Mouse (Mus musculus) CH12.LX (cell line): ENCODE data around the gene Emp1. TPM values are rescaled to one million over a fixed set of nuclear protein-coding genes. Genes with fewer than 3 reads are reported as not detected.

ENCODE experiments used
- DNase-seq: peaks from one replicate; pipeline ENCODE4 v3.0.0-alpha.2; 2013; ENCODE audit errors: extremely low read depth
- H3K27ac ChIP-seq: 2 replicates; pipeline ENCODE4 v1.5.1; 2012; ENCODE audit warnings: low read depth, mild to moderate bottlenecking, control low read depth, moderate library complexity; ENCODE audit not compliant: insufficient read depth
- H3K27me3 ChIP-seq: replicated peaks from 2 replicates; pipeline ENCODE3; 2012; ENCODE audit warnings: inconsistent platforms
- H3K36me3 ChIP-seq, 2 experiments: replicated peaks in 1 of 2; 2 replicates each; pipeline versions ENCODE3 to v1.6.1; 2012; ENCODE audit warnings: inconsistent platforms in 1 of 2, low read length in 1 of 2, mild to moderate bottlenecking in 1 of 2, mixed read lengths in 1 of 2, moderate library complexity in 1 of 2; ENCODE audit not compliant: control insufficient read depth in 1 of 2, insufficient read depth in 1 of 2
- H3K4me1 ChIP-seq, 2 experiments: 2 replicates each; pipeline ENCODE4 v1.6.1; 2012; ENCODE audit warnings: inconsistent platforms in 1 of 2, moderate library complexity in 1 of 2; ENCODE audit not compliant: insufficient read depth in 2 of 2, control insufficient read depth in 1 of 2
- H3K4me2 ChIP-seq: 2 replicates; pipeline ENCODE4 v1.6.1; 2012; ENCODE audit warnings: low read depth, mild to moderate bottlenecking, control low read depth; ENCODE audit not compliant: poor library complexity, insufficient read depth, severe bottlenecking
- H3K4me3 ChIP-seq, 3 experiments: fragments of 150-350 bp in 1 of 3; sonication (generic) in 1 of 3; replicated peaks in 1 of 3; 2 replicates each; pipeline versions ENCODE3 to v1.5.1; 2011 to 2012; ENCODE audit warnings: low read depth in 2 of 3, low read length in 2 of 3, mild to moderate bottlenecking in 2 of 3, moderate library complexity in 2 of 3, control low read depth in 1 of 3, improper control_type of control experiment in 1 of 3, inconsistent platforms in 1 of 3, mixed read lengths in 1 of 3; ENCODE audit not compliant: poor library complexity in 1 of 3
- H3K79me2 ChIP-seq: replicated peaks from 2 replicates; pipeline ENCODE4 v1.6.1; 2012; ENCODE audit warnings: mild to moderate bottlenecking, moderate library complexity; ENCODE audit not compliant: control insufficient read depth, poor library complexity, insufficient read depth, severe bottlenecking; ENCODE audit errors: extremely low read depth
- H3K9ac ChIP-seq: 2 replicates; pipeline ENCODE4 v1.6.1; 2012; ENCODE audit warnings: low read depth, mild to moderate bottlenecking, control low read depth, moderate library complexity; ENCODE audit not compliant: insufficient read depth
- H3K9me3 ChIP-seq: replicated peaks from 2 replicates; pipeline ENCODE3; 2012; ENCODE audit warnings: low read length, inconsistent platforms, mixed read lengths
- CTCF ChIP-seq, 2 experiments: IDR thresholded peaks in 1 of 2; conservative IDR thresholded peaks in 1 of 2; 2 replicates each; pipeline ENCODE4 v1.5.1; 2011 to 2012; ENCODE audit warnings: low read depth in 2 of 2, low read length in 2 of 2, improper control_type of control experiment in 1 of 2, inconsistent platforms in 1 of 2, mild to moderate bottlenecking in 1 of 2, moderate library complexity in 1 of 2
- ELF1 ChIP-seq: IDR thresholded peaks from 2 replicates; pipeline ENCODE4 v1.6.1; 2014; ENCODE audit warnings: low read depth, mild to moderate bottlenecking, inconsistent platforms, low read length, improper control_type of control experiment
- EP300 ChIP-seq: IDR thresholded peaks from 2 replicates; pipeline ENCODE4 v1.6.1; 2011; ENCODE audit warnings: low read length, improper control_type of control experiment
- ETS1 ChIP-seq: conservative IDR thresholded peaks from 2 replicates; pipeline ENCODE4 v1.6.1; 2012; ENCODE audit warnings: low read depth, mild to moderate bottlenecking, inconsistent platforms, low read length, improper control_type of control experiment, moderate library complexity
- HCFC1 ChIP-seq: IDR thresholded peaks from 2 replicates; pipeline ENCODE4 v1.6.1; 2012; ENCODE audit warnings: low read depth, mild to moderate bottlenecking, inconsistent platforms, low read length, improper control_type of control experiment
- JUN ChIP-seq: IDR thresholded peaks from 2 replicates; pipeline ENCODE4 v1.6.1; 2011; ENCODE audit warnings: low read depth, mild to moderate bottlenecking, low read length, improper control_type of control experiment, moderate library complexity; ENCODE audit not compliant: insufficient read depth
- JUND ChIP-seq: conservative IDR thresholded peaks from 2 replicates; pipeline ENCODE4 v1.6.1; 2011; ENCODE audit warnings: low read depth, low read length, improper control_type of control experiment
- KAT2A ChIP-seq: IDR thresholded peaks from 2 replicates; pipeline ENCODE4 v1.6.1; 2012; ENCODE audit warnings: low read length, improper control_type of control experiment, inconsistent platforms; ENCODE audit not compliant: insufficient replicate concordance
- MAX ChIP-seq: IDR thresholded peaks from 2 replicates; pipeline ENCODE4 v1.6.1; 2011; ENCODE audit warnings: low read length, improper control_type of control experiment
- MAZ ChIP-seq: IDR thresholded peaks from 2 replicates; pipeline ENCODE4 v1.6.1; 2012; ENCODE audit warnings: low read depth, mild to moderate bottlenecking, inconsistent platforms, low read length, improper control_type of control experiment, moderate library complexity
- MEF2A ChIP-seq: IDR thresholded peaks from 2 replicates; pipeline ENCODE4 v1.6.1; 2014; ENCODE audit warnings: low read depth, mild to moderate bottlenecking, inconsistent platforms, low read length, improper control_type of control experiment, borderline replicate concordance
- MXI1 ChIP-seq: IDR thresholded peaks from 2 replicates; pipeline ENCODE4 v1.6.1; 2011; ENCODE audit warnings: mild to moderate bottlenecking, low read depth, low read length, improper control_type of control experiment
- NELFE ChIP-seq: IDR thresholded peaks from 2 replicates; pipeline ENCODE4 v1.6.1; 2011; ENCODE audit warnings: low read depth, low read length, improper control_type of control experiment
- RAD21 ChIP-seq: IDR thresholded peaks from 2 replicates; pipeline ENCODE4 v1.6.1; 2011; ENCODE audit warnings: low read depth, mild to moderate bottlenecking, low read length, improper control_type of control experiment, moderate library complexity
- SMC3 ChIP-seq: IDR thresholded peaks from 2 replicates; pipeline ENCODE4 v1.6.1; 2011; ENCODE audit warnings: low read depth, low read length, improper control_type of control experiment
- TCF12 ChIP-seq: IDR thresholded peaks from 2 replicates; pipeline ENCODE4 v1.6.1; 2014; ENCODE audit warnings: low read depth, mild to moderate bottlenecking, inconsistent platforms, low read length, improper control_type of control experiment
- UBTF ChIP-seq: IDR thresholded peaks from 2 replicates; pipeline ENCODE4 v1.6.1; 2012; ENCODE audit warnings: low read depth, mild to moderate bottlenecking, inconsistent platforms, low read length, improper control_type of control experiment, moderate library complexity
- dilution Hi-C: fragments of 300-500 bp; cut with MboI; formaldehyde crosslinking; loops from 2 replicates; pipeline ENCODE4 v1.14.3; 2020; ENCODE audit warnings: low sequenced_read_pairs; ENCODE audit not compliant: extremely low pct_unique_long_range_greater_than_20kb, extremely low pct_ligation_motif_present
- in situ Hi-C: fragments of 300-500 bp; cut with MboI; formaldehyde crosslinking; loops from 3 replicates; pipeline ENCODE4 v1.14.3; 2019; ENCODE audit warnings: low sequenced_read_pairs, low pct_ligation_motif_present, low pct_unique_long_range_greater_than_20kb, mixed read lengths
- polyA plus RNA-seq: library from polyadenylated mRNA; unstranded; fragments of >175 nt; gene quantifications from 2 replicates; pipeline ENCODE4 v1.2.1, GENCODE M21; 2012; ENCODE audit warnings: low read depth; ENCODE audit not compliant: insufficient read length
- total RNA-seq, 2 experiments: library from RNA; depleted of rRNA; stranded (reverse); fragments of 300-350 nt in 1 of 2; fragments of >200 nt in 1 of 2; gene quantifications; 2 replicates each; pipeline ENCODE4 v1.2.3; 2012 to 2014

Emp1 gene
- total and polyA plus RNA-seq, 3 experiments: 1.9 to 11.3 (median 7.0) TPM

DNA sequence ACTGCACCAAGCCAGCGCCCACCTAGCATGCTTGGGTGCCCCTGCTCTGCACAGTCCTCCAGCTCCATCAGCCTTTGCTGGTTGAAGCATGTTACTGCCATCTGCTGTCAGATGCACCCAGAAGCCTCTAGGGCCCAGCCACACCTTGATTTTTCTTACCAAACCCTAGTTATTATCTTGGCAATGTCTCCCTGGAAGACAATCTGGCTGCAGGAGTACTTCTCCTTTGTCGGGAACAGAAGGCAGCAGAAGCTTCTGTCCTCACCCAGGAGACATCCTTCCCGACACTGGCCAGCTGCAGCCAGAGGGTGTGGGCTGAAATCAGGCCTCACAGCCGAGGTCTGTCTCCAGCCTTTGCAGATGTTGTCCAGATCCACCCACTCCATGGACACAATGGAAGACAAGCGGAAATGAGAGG is 7.2 kb downstream of the Emp1 start:
- H3K27ac ChIP-seq: no peak overlapping the region
- no peaks in the 10 kb centered on the region for H3K27me3 ChIP-seq
- H3K4me3 ChIP-seq: no peak overlapping the region
- H3K9ac ChIP-seq: no peak overlapping the region
- no peaks in the 10 kb centered on the region for H3K9me3 ChIP-seq
- in situ Hi-C loops: loop anchor here (10.0 kb wide), 1 partner anchor 195 kb away; no protein-coding TSS in a partner anchor
- H3K4me1 ChIP-seq: peaks cover 0 to 3% of the 10 kb centered on the region in 2 experiments; a peak in 1 of 4 replicates
- H3K79me2 ChIP-seq: no peaks in the 10 kb centered on the region
- H3K4me2 ChIP-seq: no peak overlapping the region
- peak; percentile 19 for DNase-seq
- TF ChIP-seq CTCF (conservative IDR thresholded peaks at IDR 0.05 in 1 of 2, IDR thresholded peaks at IDR 0.05 in 1 of 2; ENCODE audit: low read depth in 2 of 2, low read length in 2 of 2) (peak in 1 of 2 experiments; percentile 54; a peak in 2 of 4 replicates), JUND (no peak), RAD21 (peak; percentile 54), SMC3 (peak; percentile 63)
- TF ChIP-seq, all 38 proteins: peak for 3
- H3K36me3 ChIP-seq: no peaks in the 10 kb centered on the region
- dilution Hi-C loops: no loop called here

DNA sequence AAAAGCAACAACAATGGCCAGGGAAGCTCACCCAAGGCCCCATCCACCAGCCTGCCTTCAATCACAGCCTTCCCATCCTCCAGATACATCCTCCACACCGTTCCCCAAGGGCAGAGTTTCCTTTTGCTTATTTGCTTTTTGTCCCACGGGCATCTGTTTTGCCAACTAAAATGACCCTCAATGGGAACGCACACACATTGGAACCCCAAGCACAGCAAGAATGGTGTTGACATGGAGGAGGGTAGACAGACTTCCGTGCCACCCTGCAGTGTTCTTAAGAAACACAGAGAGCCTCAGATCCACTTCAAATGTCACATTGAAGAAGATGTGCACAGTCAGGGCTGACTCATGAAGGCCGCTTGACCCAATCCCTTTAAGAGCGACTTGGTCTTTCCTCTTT is 8.6 kb downstream of the Emp1 start:
- in situ Hi-C loops: loop anchor here (10.0 kb wide), 2 partner anchors 216 to 276 kb away; no protein-coding TSS in a partner anchor
- TF ChIP-seq MAZ: no peak
- TF ChIP-seq EP300: no peak
- TF ChIP-seq ETS1: no peak
- no peak for TF ChIP-seq JUN
- no peak for TF ChIP-seq SMC3
- no peak for TF ChIP-seq JUND
- no peak for TF ChIP-seq KAT2A
- TF ChIP-seq MAX: no peak
- TF ChIP-seq NELFE: no peak
- no peak for TF ChIP-seq UBTF

DNA sequence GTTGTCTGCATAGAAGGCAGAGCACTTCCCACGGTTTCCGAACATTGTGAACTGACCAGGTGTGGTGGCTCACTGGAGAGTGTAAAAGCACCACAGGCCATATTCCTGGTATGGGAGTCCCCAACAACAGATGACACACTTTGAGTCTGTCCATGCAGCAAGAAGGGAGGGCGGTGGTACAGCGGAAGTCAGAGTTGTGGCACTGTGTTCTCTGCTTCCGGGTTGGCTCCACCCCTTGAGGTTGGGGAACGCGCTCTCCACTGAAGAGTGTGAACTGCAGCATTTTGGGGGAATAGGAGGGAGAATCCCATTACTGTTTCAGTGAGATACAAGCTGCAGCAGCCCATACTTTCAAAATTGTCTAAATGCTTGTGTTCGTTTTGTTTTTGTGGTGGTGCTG is 11.0 kb downstream of the Emp1 start:
- DNase-seq: no peak
- Histone ChIP-seq H3K4me3 (no peak overlapping the region), H3K27ac (no peak overlapping the region), H3K79me2 (no peaks in the 10 kb centered on the region), H3K4me1 (peaks cover 0 to 7% of the 10 kb centered on the region in 2 experiments; a peak in 2 of 4 replicates), H3K36me3 (no peaks in the 10 kb centered on the region), H3K9me3 (no peaks in the 10 kb centered on the region), H3K9ac (no peak overlapping the region), H3K27me3 (no peaks in the 10 kb centered on the region), H3K4me2 (no peak overlapping the region)
- in situ Hi-C loops: loop anchor here (10.0 kb wide), 2 partner anchors 219 to 279 kb away; no protein-coding TSS in a partner anchor
- dilution Hi-C loops: no loop called here
- TF ChIP-seq MXI1 (no peak), JUND (no peak), TCF12 (no peak), HCFC1 (no peak), MEF2A (no peak), ELF1 (no peak)

More for the DNA sequence above, 8.6 kb downstream of the Emp1 start:
- Histone ChIP-seq H3K4me2 (no peak overlapping the region), H3K9ac (no peak overlapping the region), H3K9me3 (no peaks in the 10 kb centered on the region), H3K4me1 (no peaks in the 10 kb centered on the region), H3K27ac (no peak overlapping the region), H3K79me2 (no peaks in the 10 kb centered on the region), H3K4me3 (no peak overlapping the region), H3K36me3 (no peaks in the 10 kb centered on the region), H3K27me3 (no peaks in the 10 kb centered on the region)
- no peak for DNase-seq
- dilution Hi-C loops: no loop called here
